Mouse (Mus musculus) bone marrow, adult 2 months (tissue): ENCODE results near the gene Ovgp1.

Experiments
- CTCF ChIP-seq: fragments of 200-500 bp; IDR thresholded peaks from 2 replicates; pipeline ENCODE4 v1.5.1; 2011; ENCODE audit warnings: low read length, control low read depth; ENCODE audit not compliant: control insufficient read depth, insufficient read depth
- POLR2A ChIP-seq: fragments of 200-500 bp; IDR thresholded peaks from 2 replicates; pipeline ENCODE4 v1.6.1; 2011; ENCODE audit warnings: low read depth, mild to moderate bottlenecking, control low read depth, low read length, borderline replicate concordance; ENCODE audit not compliant: control insufficient read depth

DNA sequence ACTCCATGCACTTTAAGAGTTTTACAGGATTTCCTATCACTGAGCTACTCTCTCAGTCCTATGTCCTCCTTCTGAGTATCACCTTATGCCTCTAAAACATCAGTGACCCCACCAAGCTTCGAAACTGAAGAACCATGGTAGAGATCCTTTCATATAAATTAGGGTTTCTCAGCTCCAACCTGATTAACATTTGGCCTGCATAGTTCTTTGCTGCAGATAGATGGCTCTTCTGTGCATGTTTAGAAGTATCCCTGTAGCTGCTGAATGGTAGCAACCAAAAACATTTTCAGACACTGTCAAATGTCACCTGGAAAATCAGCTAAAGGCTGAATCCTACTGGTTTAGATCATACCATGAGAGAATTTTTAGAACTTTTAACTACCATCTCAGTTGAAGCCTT is 16.3 kb upstream of the Ovgp1 start:
- no peak for TF ChIP-seq CTCF
- TF ChIP-seq POLR2A = no peak
